Mouse (Mus musculus) thymus, postnatal 0 days (tissue): ENCODE results near the gene Mctp1. TPM values are rescaled to one million over a fixed set of nuclear protein-coding genes. Genes with fewer than 3 reads are reported as not detected.

Experiments used
- DNase-seq: peaks from one replicate; pipeline ENCODE4 v3.0.0-alpha.2; 2015; ENCODE audit warnings: low spot score
- polyA plus RNA-seq: library from polyadenylated mRNA; unstranded; fragments of >200 nt; fragmentation: Nextera tagmentation; extraction: Ambion mirVana; gene quantifications from 2 replicates; pipeline ENCODE4 v1.2.1, GENCODE M21; 2015

Mctp1 gene
- polyA plus RNA-seq, 1 experiment from 2014 or later = 1.4 TPM

- DNase-seq = no peak
Observed at GRCm38 (mm10) chr13:76927875-76928440, 543.6 kb downstream of the Mctp1 start.

GRCm38 (mm10) chr13:76929152-76929551 lies 544.8 kb downstream of the Mctp1 start:
- no peak for DNase-seq

GRCm38 (mm10) chr13:76932933-76933332 lies 548.6 kb downstream of the Mctp1 start:
- DNase-seq = no peak

GRCm38 (mm10) chr13:76949234-76949633 lies 564.9 kb downstream of the Mctp1 start:
- DNase-seq = no peak

- DNase-seq = no peak
Observed at GRCm38 (mm10) chr13:76967588-76967987, 583.3 kb downstream of the Mctp1 start.

- DNase-seq = peak; percentile 24
Observed at GRCm38 (mm10) chr13:76969386-76969785, 585.1 kb downstream of the Mctp1 start.

GRCm38 (mm10) chr13:76971046-76971445 lies 586.7 kb downstream of the Mctp1 start:
- peak; percentile 13 for DNase-seq

GRCm38 (mm10) chr13:77002628-77003027 lies 618.3 kb downstream of the Mctp1 start:
- no peak for DNase-seq

- no peak for DNase-seq
Observed at GRCm38 (mm10) chr13:77003684-77004083, 619.3 kb downstream of the Mctp1 start.

- DNase-seq = no peak
Observed at GRCm38 (mm10) chr13:77018851-77019250, 634.5 kb downstream of the Mctp1 start.

GRCm38 (mm10) chr13:77029594-77029993 lies 645.3 kb downstream of the Mctp1 start:
- DNase-seq = no peak

- DNase-seq = no peak
Observed at GRCm38 (mm10) chr13:77043375-77043774, 659.0 kb downstream of the Mctp1 start.

GRCm38 (mm10) chr13:77045375-77045774 lies 661.0 kb downstream of the Mctp1 start:
- DNase-seq = no peak

GRCm38 (mm10) chr13:77046416-77046815 lies 662.1 kb downstream of the Mctp1 start:
- DNase-seq = no peak

GRCm38 (mm10) chr13:77047179-77047931 lies 663.0 kb downstream of the Mctp1 start:
- DNase-seq = no peak

- no peak for DNase-seq
Observed at GRCm38 (mm10) chr13:77048461-77048860, 664.1 kb downstream of the Mctp1 start.

- DNase-seq = no peak
Observed at GRCm38 (mm10) chr13:77049736-77050135, 665.4 kb downstream of the Mctp1 start.

GRCm38 (mm10) chr13:77063221-77063620 lies 678.9 kb downstream of the Mctp1 start:
- no peak for DNase-seq

- DNase-seq = no peak
Observed at GRCm38 (mm10) chr13:77068847-77069246, 684.5 kb downstream of the Mctp1 start.

- DNase-seq = no peak
Observed at GRCm38 (mm10) chr13:77072030-77072429, 687.7 kb downstream of the Mctp1 start.
